In the genomic region with DNA sequence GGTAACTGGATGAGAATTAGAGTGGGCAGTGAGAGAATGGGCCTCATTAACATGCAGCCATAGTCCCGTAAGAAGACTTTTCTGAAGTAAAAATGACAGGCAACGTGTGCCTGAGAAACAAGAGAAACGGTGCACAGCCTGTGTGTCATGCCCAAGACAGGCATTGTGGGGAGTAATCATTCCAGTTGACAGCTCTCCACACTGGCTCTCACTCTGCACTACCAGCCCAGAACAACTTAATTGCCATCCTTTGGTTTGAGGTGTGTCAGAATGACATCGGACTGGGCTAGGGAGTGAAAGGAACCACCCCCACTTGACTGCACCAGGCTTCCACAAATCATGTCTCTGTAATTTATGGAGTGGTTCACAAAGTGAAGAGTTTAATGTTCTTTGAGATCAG, we compare ENCODE assay signal across 16 mouse cellular contexts.
"Had no signal": no experiment of that assay in that cellular context is flagged by ENCODE, and none has a peak within 500 bp of the region (broad histone marks: within the 10 kb centered on the region; RNA-seq: fewer than 3 reads in every experiment).

No protein-coding gene starts in this region.

- H3K4me2 ChIP-seq: liver, embryonic 13.5 days; midbrain, embryonic 11.5 days; stomach, embryonic 15.5 days had no signal

- DNase-seq: kidney, adult 9 months; kidney, postnatal 25 days; layer of hippocampus, adult 9-11 months; liver, embryonic 13.5 days; lung, adult 2 months; lung, postnatal 14 days; lung, postnatal 4 days; midbrain, embryonic 14.5 days; right cerebral cortex, postnatal 25 days; spleen, adult 18-20 months; thymus, postnatal 36 days had no signal

- H3K27ac ChIP-seq: kidney, postnatal 0 days; layer of hippocampus, adult 2 months; left cerebral cortex, adult 2 months; liver, embryonic 13.5 days; stomach, embryonic 15.5 days had no signal

- H3K4me3 ChIP-seq: layer of hippocampus, adult 2 months; left cerebral cortex, adult 2 months; liver, embryonic 13.5 days; stomach, embryonic 15.5 days had no signal

- H3K4me1 ChIP-seq: liver, embryonic 13.5 days; stomach, embryonic 15.5 days had no signal

- H3K9ac ChIP-seq: liver, embryonic 13.5 days; stomach, embryonic 15.5 days had no signal

- H3K9me3 ChIP-seq: liver, embryonic 13.5 days; stomach, embryonic 15.5 days had no signal

- H3K27me3 ChIP-seq: liver, embryonic 13.5 days; stomach, embryonic 15.5 days had no signal

- H3K36me3 ChIP-seq: liver, embryonic 13.5 days; stomach, embryonic 15.5 days had no signal
